Mouse (Mus musculus) ES-E14 (cell line): Measurements from ENCODE around the gene Eef1a2.

Experiments
- CHD2 ChIP-seq: IDR thresholded peaks from 2 replicates; pipeline ENCODE4 v1.6.1; 2014; ENCODE audit warnings: mild to moderate bottlenecking, low read depth, low read length, inconsistent platforms
- HCFC1 ChIP-seq: IDR thresholded peaks from 2 replicates; pipeline ENCODE4 v1.6.1; 2012; ENCODE audit warnings: low read length, inconsistent platforms, borderline replicate concordance; ENCODE audit not compliant: insufficient read depth
- MAFK ChIP-seq: IDR thresholded peaks from 2 replicates; pipeline ENCODE4 v1.6.1; 2014; ENCODE audit warnings: mild to moderate bottlenecking, low read depth, low read length, inconsistent platforms; ENCODE audit not compliant: insufficient read depth
- ZC3H11A ChIP-seq: IDR thresholded peaks from 2 replicates; pipeline ENCODE4 v1.6.1; 2012; ENCODE audit warnings: low read depth, mild to moderate bottlenecking, inconsistent platforms, low read length, borderline replicate concordance
- ZNF384 ChIP-seq: IDR thresholded peaks from 2 replicates; pipeline ENCODE4 v1.6.1; 2012; ENCODE audit warnings: low read depth, low read length, inconsistent platforms

- TF ChIP-seq ZNF384 (no peak), HCFC1 (no peak), ZC3H11A (no peak), CHD2 (no peak), MAFK (no peak)
These were observed 45.6 kb upstream of the Eef1a2 start, which contains the start of gene Ptk6 for GRCm38 (mm10) chr2:181202422-181202821.
